Mouse (Mus musculus): ENCODE data around the gene Adgra3. TPM values are rescaled to one million over a fixed set of nuclear protein-coding genes. Genes with fewer than 3 reads are reported as not detected.

The Adgra3 gene
- polyA plus RNA-seq, 1 experiment from 2014 or later: 69.7 TPM

GRCm38 (mm10) chr5:50031763-50032272, 27.0 kb downstream of the Adgra3 start:
- no peak overlapping the region for H3K4me2 ChIP-seq
- no peak overlapping the region for H3K4me3 ChIP-seq (replicated peaks)
- H3K36me3 ChIP-seq: no peaks in the 10 kb centered on the region
- peaks cover 57% of the 10 kb centered on the region for H3K4me1 ChIP-seq (replicated peaks)
- H3K27me3 ChIP-seq: no peaks in the 10 kb centered on the region
- WGBS: 87% methylated on average over 2 of the region's 2 CpGs
- H3K27ac ChIP-seq: no peak overlapping the region
- no peak for ATAC-seq (ENCODE audit: insufficient number of reproducible peaks, insufficient read depth, low FRiP score, low TSS enrichment, low read depth)
- no peak overlapping the region for H3K9ac ChIP-seq (replicated peaks)
- H3K9me3 ChIP-seq: no peaks in the 10 kb centered on the region

- H3K9me3 ChIP-seq: no peaks in the 10 kb centered on the region
- no peaks in the 10 kb centered on the region for H3K36me3 ChIP-seq
- no peak overlapping the region for H3K27ac ChIP-seq
- no peak overlapping the region for H3K4me3 ChIP-seq (replicated peaks)
- 88% methylated on average over 6 of the region's 6 CpGs for WGBS
- no peak overlapping the region for H3K4me2 ChIP-seq
- no peaks in the 10 kb centered on the region for H3K27me3 ChIP-seq
- H3K4me1 ChIP-seq (replicated peaks): peaks cover 54% of the 10 kb centered on the region
- no peak for ATAC-seq (ENCODE audit: insufficient number of reproducible peaks, insufficient read depth, low FRiP score, low TSS enrichment, low read depth)
- H3K9ac ChIP-seq (replicated peaks): no peak overlapping the region
These were observed 27.5 kb downstream of the Adgra3 start for GRCm38 (mm10) chr5:50031288-50031687.

GRCm38 (mm10) chr5:50029662-50030061, 29.1 kb downstream of the Adgra3 start:
- Histone ChIP-seq H3K36me3 (peaks cover 6% of the 10 kb centered on the region), H3K9ac (replicated peaks) (no peak overlapping the region), H3K4me3 (replicated peaks) (no peak overlapping the region), H3K4me1 (replicated peaks) (peaks cover 43% of the 10 kb centered on the region), H3K4me2 (no peak overlapping the region), H3K9me3 (no peaks in the 10 kb centered on the region), H3K27ac (no peak overlapping the region), H3K27me3 (no peaks in the 10 kb centered on the region)
- ATAC-seq (ENCODE audit: insufficient number of reproducible peaks, insufficient read depth, low FRiP score, low TSS enrichment, low read depth): no peak
- 74% methylated on average over 6 of the region's 6 CpGs for WGBS

GRCm38 (mm10) chr5:50027561-50027960, 31.2 kb downstream of the Adgra3 start:
- no peaks in the 10 kb centered on the region for H3K9me3 ChIP-seq
- no peak overlapping the region for H3K4me3 ChIP-seq (replicated peaks)
- WGBS: 71% methylated on average over 5 of the region's 5 CpGs
- no peaks in the 10 kb centered on the region for H3K27me3 ChIP-seq
- H3K9ac ChIP-seq (replicated peaks): no peak overlapping the region
- no peak for ATAC-seq (ENCODE audit: insufficient number of reproducible peaks, insufficient read depth, low FRiP score, low TSS enrichment, low read depth)
- peaks cover 36% of the 10 kb centered on the region for H3K4me1 ChIP-seq (replicated peaks)
- no peak overlapping the region for H3K4me2 ChIP-seq
- peaks cover 24% of the 10 kb centered on the region for H3K36me3 ChIP-seq
- H3K27ac ChIP-seq: no peak overlapping the region

GRCm38 (mm10) chr5:50027001-50027400, 31.8 kb downstream of the Adgra3 start:
- Histone ChIP-seq H3K4me2 (no peak overlapping the region), H3K27ac (no peak overlapping the region), H3K27me3 (no peaks in the 10 kb centered on the region), H3K4me3 (replicated peaks) (no peak overlapping the region), H3K4me1 (replicated peaks) (peaks cover 33% of the 10 kb centered on the region), H3K9me3 (no peaks in the 10 kb centered on the region), H3K9ac (replicated peaks) (no peak overlapping the region), H3K36me3 (peaks cover 26% of the 10 kb centered on the region)
- 70% methylated on average over 7 of the region's 7 CpGs for WGBS
- ATAC-seq (ENCODE audit: insufficient number of reproducible peaks, insufficient read depth, low FRiP score, low TSS enrichment, low read depth): no peak

- Histone ChIP-seq H3K9ac (replicated peaks) (no peak overlapping the region), H3K27me3 (no peaks in the 10 kb centered on the region), H3K9me3 (no peaks in the 10 kb centered on the region), H3K4me3 (replicated peaks) (no peak overlapping the region), H3K36me3 (peaks cover 33% of the 10 kb centered on the region), H3K4me2 (no peak overlapping the region), H3K4me1 (replicated peaks) (peaks cover 28% of the 10 kb centered on the region), H3K27ac (no peak overlapping the region)
- ATAC-seq (ENCODE audit: insufficient number of reproducible peaks, insufficient read depth, low FRiP score, low TSS enrichment, low read depth): no peak
- 92% methylated on average over 3 of the region's 3 CpGs for WGBS
These were observed 32.7 kb downstream of the Adgra3 start for GRCm38 (mm10) chr5:50026148-50026547.

- H3K9ac ChIP-seq (replicated peaks): no peak overlapping the region
- H3K4me1 ChIP-seq (replicated peaks): peaks cover 17% of the 10 kb centered on the region; the same call in 1 of the 2 replicates
- no peak overlapping the region for H3K4me3 ChIP-seq (replicated peaks)
- 90% methylated on average over 6 of the region's 6 CpGs for WGBS
- H3K27ac ChIP-seq: no peak overlapping the region
- no peaks in the 10 kb centered on the region for H3K9me3 ChIP-seq
- no peak overlapping the region for H3K4me2 ChIP-seq
- H3K27me3 ChIP-seq: no peaks in the 10 kb centered on the region
- H3K36me3 ChIP-seq: peaks cover 51% of the 10 kb centered on the region
- no peak for ATAC-seq (ENCODE audit: insufficient number of reproducible peaks, insufficient read depth, low FRiP score, low TSS enrichment, low read depth)
These were observed 34.7 kb downstream of the Adgra3 start for GRCm38 (mm10) chr5:50024097-50024496.

GRCm38 (mm10) chr5:50015987-50016587, 42.7 kb downstream of the Adgra3 start:
- Histone ChIP-seq H3K36me3 (peaks cover 60% of the 10 kb centered on the region), H3K9ac (replicated peaks) (no peak overlapping the region), H3K9me3 (no peaks in the 10 kb centered on the region), H3K4me2 (no peak overlapping the region), H3K4me1 (replicated peaks) (peaks cover 25% of the 10 kb centered on the region), H3K27ac (peak overlapping the region; percentile 62; the same call in 1 of the 2 replicates), H3K27me3 (no peaks in the 10 kb centered on the region), H3K4me3 (replicated peaks) (no peak overlapping the region)
- WGBS: 54% methylated on average over 5 of the region's 5 CpGs
- ATAC-seq (ENCODE audit: insufficient number of reproducible peaks, insufficient read depth, low FRiP score, low TSS enrichment, low read depth): peak; percentile 35; the same call in 1 of the 2 replicates

GRCm38 (mm10) chr5:50015147-50015697, 43.6 kb downstream of the Adgra3 start:
- H3K4me2 ChIP-seq: no peak overlapping the region
- H3K36me3 ChIP-seq: peaks cover 60% of the 10 kb centered on the region
- no peak overlapping the region for H3K9ac ChIP-seq (replicated peaks)
- H3K27ac ChIP-seq: peak overlapping the region; percentile 62
- peaks cover 25% of the 10 kb centered on the region for H3K4me1 ChIP-seq (replicated peaks)
- no peak for ATAC-seq (ENCODE audit: insufficient number of reproducible peaks, insufficient read depth, low FRiP score, low TSS enrichment, low read depth)
- no peaks in the 10 kb centered on the region for H3K9me3 ChIP-seq
- H3K27me3 ChIP-seq: no peaks in the 10 kb centered on the region
- 31% methylated on average over 5 of the region's 5 CpGs for WGBS
- no peak overlapping the region for H3K4me3 ChIP-seq (replicated peaks)

GRCm38 (mm10) chr5:50014658-50015057, 44.1 kb downstream of the Adgra3 start:
- Histone ChIP-seq H3K4me2 (no peak overlapping the region), H3K4me1 (replicated peaks) (peaks cover 25% of the 10 kb centered on the region), H3K9me3 (no peaks in the 10 kb centered on the region), H3K27me3 (no peaks in the 10 kb centered on the region), H3K36me3 (peaks cover 59% of the 10 kb centered on the region), H3K27ac (no peak overlapping the region), H3K9ac (replicated peaks) (no peak overlapping the region), H3K4me3 (replicated peaks) (no peak overlapping the region)
- ATAC-seq (ENCODE audit: insufficient number of reproducible peaks, insufficient read depth, low FRiP score, low TSS enrichment, low read depth): no peak
- WGBS: 52% methylated on average over 7 of the region's 7 CpGs

GRCm38 (mm10) chr5:50013965-50014364, 44.8 kb downstream of the Adgra3 start:
- no peak overlapping the region for H3K27ac ChIP-seq
- H3K4me1 ChIP-seq (replicated peaks): peaks cover 25% of the 10 kb centered on the region
- 73% methylated on average over 4 of the region's 4 CpGs for WGBS
- ATAC-seq (ENCODE audit: insufficient number of reproducible peaks, insufficient read depth, low FRiP score, low TSS enrichment, low read depth): no peak
- H3K9ac ChIP-seq (replicated peaks): no peak overlapping the region
- no peaks in the 10 kb centered on the region for H3K27me3 ChIP-seq
- peaks cover 61% of the 10 kb centered on the region for H3K36me3 ChIP-seq
- H3K4me2 ChIP-seq: no peak overlapping the region
- no peaks in the 10 kb centered on the region for H3K9me3 ChIP-seq
- no peak overlapping the region for H3K4me3 ChIP-seq (replicated peaks)

GRCm38 (mm10) chr5:50008841-50009240, 50.0 kb downstream of the Adgra3 start:
- Histone ChIP-seq H3K4me3 (replicated peaks) (no peak overlapping the region), H3K27me3 (no peaks in the 10 kb centered on the region), H3K27ac (no peak overlapping the region), H3K9ac (replicated peaks) (no peak overlapping the region), H3K9me3 (no peaks in the 10 kb centered on the region), H3K4me1 (replicated peaks) (no peaks in the 10 kb centered on the region), H3K4me2 (no peak overlapping the region), H3K36me3 (peaks cover 75% of the 10 kb centered on the region)
- 66% methylated on average over 4 of the region's 4 CpGs for WGBS
- no peak for ATAC-seq (ENCODE audit: insufficient number of reproducible peaks, insufficient read depth, low FRiP score, low TSS enrichment, low read depth)
